Mouse (Mus musculus): ENCODE measurements around the gene Arhgap22.

- no peak for TF ChIP-seq POLR2A (IDR thresholded peaks at IDR 0.05; ENCODE audit: low read depth, low read length)
- no peak for TF ChIP-seq HCFC1 (IDR thresholded peaks at IDR 0.05; ENCODE audit: low read depth, low read length)
Measured at GRCm38 (mm10) chr14:33320856-33321255, 107.0 kb downstream of the Arhgap22 start.

Measured in CH12.LX (cell line).